Mouse (Mus musculus): Measurements from ENCODE around the gene Rspo1. TPM values are rescaled to one million over a fixed set of nuclear protein-coding genes. Genes with fewer than 3 reads are reported as not detected.

Gene Rspo1
- total RNA-seq, 2 experiments from 2014 or later, result 3.5 to 4.1 TPM

GRCm38 (mm10) chr4:124970677-124971076 lies 15.6 kb upstream of the Rspo1 start:
- no peak for DNase-seq (ENCODE audit: extremely low spot score in 1 of 2, low spot score in 2 of 2)
- intact Hi-C loops (cut with DNase I), result no loop called here

- intact Hi-C loops (cut with DNase I), result no loop called here
- DNase-seq (ENCODE audit: extremely low spot score in 1 of 2, low spot score in 2 of 2), result no peak
These were observed 15.1 kb upstream of the Rspo1 start for GRCm38 (mm10) chr4:124971094-124971493.

GRCm38 (mm10) chr4:124972316-124972715 lies 13.9 kb upstream of the Rspo1 start:
- DNase-seq (ENCODE audit: extremely low spot score in 1 of 2, low spot score in 2 of 2), result no peak
- intact Hi-C loops (cut with DNase I), result no loop called here

- intact Hi-C loops (cut with DNase I), result no loop called here
- no peak for DNase-seq (ENCODE audit: extremely low spot score in 1 of 2, low spot score in 2 of 2)
These were observed 12.9 kb upstream of the Rspo1 start for GRCm38 (mm10) chr4:124973296-124973695.

GRCm38 (mm10) chr4:124978201-124978600 lies 8.0 kb upstream of the Rspo1 start:
- DNase-seq (ENCODE audit: extremely low spot score in 1 of 2, low spot score in 2 of 2), result no peak

GRCm38 (mm10) chr4:124983893-124984526 lies 2.2 kb upstream of the Rspo1 start:
- no peak for DNase-seq (ENCODE audit: extremely low spot score in 1 of 2, low spot score in 2 of 2)
- intact Hi-C loops (cut with DNase I), result no loop called here

More at GRCm38 (mm10) chr4:124978201-124978600, 8.0 kb upstream of the Rspo1 start:
- intact Hi-C loops (cut with DNase I), result no loop called here

- no peak for DNase-seq (ENCODE audit: extremely low spot score in 1 of 2, low spot score in 2 of 2)
- intact Hi-C loops (cut with DNase I), result no loop called here
These were observed 1.2 kb upstream of the Rspo1 start for GRCm38 (mm10) chr4:124984871-124985670.

- DNase-seq (ENCODE audit: extremely low spot score in 1 of 2, low spot score in 2 of 2), result no peak
- intact Hi-C loops (cut with DNase I), result no loop called here
These were observed 795 bp downstream of the Rspo1 start for GRCm38 (mm10) chr4:124986739-124987710.

- intact Hi-C loops (cut with DNase I), result no loop called here
- no peak for DNase-seq (ENCODE audit: extremely low spot score in 1 of 2, low spot score in 2 of 2)
These were observed 1.5 kb downstream of the Rspo1 start for GRCm38 (mm10) chr4:124987711-124988097.

GRCm38 (mm10) chr4:124988382-124988781 lies 2.2 kb downstream of the Rspo1 start:
- intact Hi-C loops (cut with DNase I), result no loop called here
- no peak for DNase-seq (ENCODE audit: extremely low spot score in 1 of 2, low spot score in 2 of 2)

GRCm38 (mm10) chr4:124989787-124990253 lies 3.6 kb downstream of the Rspo1 start:
- intact Hi-C loops (cut with DNase I), result no loop called here
- no peak for DNase-seq (ENCODE audit: extremely low spot score in 1 of 2, low spot score in 2 of 2)

GRCm38 (mm10) chr4:124990325-124990724 lies 4.1 kb downstream of the Rspo1 start:
- intact Hi-C loops (cut with DNase I), result no loop called here
- no peak for DNase-seq (ENCODE audit: extremely low spot score in 1 of 2, low spot score in 2 of 2)

- intact Hi-C loops (cut with DNase I), result no loop called here
- DNase-seq (ENCODE audit: extremely low spot score in 1 of 2, low spot score in 2 of 2), result no peak
These were observed 11.4 kb downstream of the Rspo1 start for GRCm38 (mm10) chr4:124997479-124998147.

- intact Hi-C loops (cut with DNase I), result no loop called here
- DNase-seq (ENCODE audit: extremely low spot score in 1 of 2, low spot score in 2 of 2), result no peak
These were observed 13.3 kb downstream of the Rspo1 start for GRCm38 (mm10) chr4:124999548-124999947.

GRCm38 (mm10) chr4:125002978-125003377 lies 16.7 kb downstream of the Rspo1 start:
- intact Hi-C loops (cut with DNase I), result no loop called here
- DNase-seq (ENCODE audit: extremely low spot score in 1 of 2, low spot score in 2 of 2), result no peak

GRCm38 (mm10) chr4:125004886-125005285 lies 18.7 kb downstream of the Rspo1 start:
- intact Hi-C loops (cut with DNase I), result no loop called here
- DNase-seq (ENCODE audit: extremely low spot score in 1 of 2, low spot score in 2 of 2), result no peak

- intact Hi-C loops (cut with DNase I), result no loop called here
- DNase-seq (ENCODE audit: extremely low spot score in 1 of 2, low spot score in 2 of 2), result no peak
These were observed 21.2 kb downstream of the Rspo1 start for GRCm38 (mm10) chr4:125007460-125007859.

- DNase-seq (ENCODE audit: extremely low spot score in 1 of 2, low spot score in 2 of 2), result no peak
- intact Hi-C loops (cut with DNase I), result no loop called here
These were observed 22.0 kb downstream of the Rspo1 start for GRCm38 (mm10) chr4:125008220-125008619.

GRCm38 (mm10) chr4:125008712-125009111 lies 22.5 kb downstream of the Rspo1 start:
- no peak for DNase-seq (ENCODE audit: extremely low spot score in 1 of 2, low spot score in 2 of 2)

More at GRCm38 (mm10) chr4:125008712-125009111, 22.5 kb downstream of the Rspo1 start:
- intact Hi-C loops (cut with DNase I), result no loop called here
